In the genomic region with DNA sequence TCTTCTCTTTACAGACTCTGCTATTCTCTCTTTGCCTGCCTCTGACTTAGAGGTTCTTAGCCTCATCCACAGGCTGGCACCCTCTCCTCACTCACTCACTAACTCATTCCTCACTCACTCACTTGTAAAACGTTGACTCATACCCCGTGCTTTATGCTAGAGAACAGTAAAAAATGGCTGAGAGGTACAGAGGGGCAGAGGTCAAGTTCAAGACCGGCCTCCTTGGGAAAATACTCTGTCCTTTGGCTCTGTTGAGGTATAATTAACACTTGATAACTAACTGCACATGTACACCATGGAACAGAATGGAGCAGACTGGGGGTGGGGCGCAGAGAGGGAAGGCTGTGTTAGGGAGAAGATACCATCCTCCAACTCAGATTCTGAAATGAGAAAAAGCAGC, we compare ENCODE assay signal across 21 mouse cellular contexts. TPM values are rescaled to one million over a fixed set of nuclear protein-coding genes. Genes with fewer than 3 reads are reported as not detected.
DNase-seq lines count a peak whose midpoint lies in the region; ATAC-seq and TF ChIP-seq lines count a peak whose summit lies in the region.
"Had no signal": no experiment of that assay in that cellular context is flagged by ENCODE, and none has a peak within 500 bp of the region (broad histone marks: within the 10 kb centered on the region; RNA-seq: fewer than 3 reads in every experiment).

No protein-coding gene starts in this region.

- H3K27me3 ChIP-seq in intestine, embryonic 15.5 days (replicated peaks): no peaks in the 10 kb centered on the region
- H3K27me3 ChIP-seq in kidney, postnatal 0 days (ENCODE audit: insufficient read depth, low read length): no peaks in the 10 kb centered on the region
- H3K27me3 ChIP-seq: CH12.LX had no signal

- no peak overlapping the region for H3K4me2 ChIP-seq in intestine, embryonic 15.5 days (replicated peaks)
- H3K4me2 ChIP-seq in kidney, postnatal 0 days (ENCODE audit: low read length): no peak overlapping the region
- H3K4me2 ChIP-seq: hindbrain, embryonic 14.5 days; lung, embryonic 14.5 days had no signal

- no peaks in the 10 kb centered on the region for H3K36me3 ChIP-seq in intestine, embryonic 15.5 days
- H3K36me3 ChIP-seq in kidney, postnatal 0 days (ENCODE audit: insufficient read depth, low read length): no peaks in the 10 kb centered on the region
- H3K36me3 ChIP-seq: embryonic facial prominence, embryonic 10.5 days had no signal

- TF ChIP-seq CTCF in layer of hippocampus, adult 2 months (conservative IDR thresholded peaks at IDR 0.05): no peak
- TF ChIP-seq CTCF in kidney, postnatal 0 days (IDR thresholded peaks at IDR 0.05; ENCODE audit: low read depth): no peak

- ATAC-seq in intestine, embryonic 15.5 days: peak; percentile 82
- ATAC-seq in kidney, postnatal 0 days (replicated peaks; ENCODE audit: low FRiP score, low read depth): peak; percentile 85

- 53% methylated on average over 4 of the region's 4 CpGs for WGBS in intestine, embryonic 15.5 days
- 46% methylated on average over 4 of the region's 4 CpGs for WGBS in kidney, postnatal 0 days

- no peak overlapping the region for H3K9ac ChIP-seq in intestine, embryonic 15.5 days
- H3K9ac ChIP-seq in kidney, postnatal 0 days (ENCODE audit: low read depth, low read length): no peak overlapping the region
- H3K9ac ChIP-seq: hindbrain, embryonic 14.5 days; lung, embryonic 14.5 days had no signal

- H3K27ac ChIP-seq in layer of hippocampus, adult 2 months: peak overlapping the region; percentile 14; the same call in 1 of the 2 replicates
- no peak overlapping the region for H3K27ac ChIP-seq in intestine, embryonic 15.5 days
- peak overlapping the region; percentile 54; the same call in 1 of the 2 replicates for H3K27ac ChIP-seq in kidney, postnatal 0 days
- H3K27ac ChIP-seq: embryonic facial prominence, embryonic 10.5 days; gastrocnemius, adult 2 months; hindbrain, embryonic 14.5 days; stomach, postnatal 0 days had no signal

- no peaks in the 10 kb centered on the region; the same call in 1 of the 2 replicates for H3K4me1 ChIP-seq in intestine, embryonic 15.5 days (replicated peaks)
- H3K4me1 ChIP-seq in kidney, postnatal 0 days (replicated peaks; ENCODE audit: insufficient read depth, low read length): no peaks in the 10 kb centered on the region

- no peaks in the 10 kb centered on the region for H3K9me3 ChIP-seq in intestine, embryonic 15.5 days
- H3K9me3 ChIP-seq in kidney, postnatal 0 days (replicated peaks; ENCODE audit: low read length): no peaks in the 10 kb centered on the region
- H3K9me3 ChIP-seq: embryonic facial prominence, embryonic 10.5 days had no signal

- no peak overlapping the region for H3K4me3 ChIP-seq in layer of hippocampus, adult 2 months
- no peak overlapping the region for H3K4me3 ChIP-seq in intestine, embryonic 15.5 days (replicated peaks)
- H3K4me3 ChIP-seq in kidney, postnatal 0 days (replicated peaks; ENCODE audit: low read depth, low read length): no peak overlapping the region
- H3K4me3 ChIP-seq: embryonic facial prominence, embryonic 10.5 days; erythroblast, embryonic 14.5 days; gastrocnemius, adult 2 months; myocyte had no signal

- peak; percentile 56 to 63 for DNase-seq in adrenal gland, adult (ENCODE audit: inconsistent age in 2 of 2, low spot score in 1 of 2)
- DNase-seq in adrenal gland, postnatal 14 days: no peak
- no peak for DNase-seq in layer of hippocampus, adult 2 months (ENCODE audit: low spot score in 2 of 2)
- DNase-seq in layer of hippocampus, postnatal 14 days (ENCODE audit: low spot score in 2 of 2): no peak
- no peak for DNase-seq in kidney, postnatal 0 days (ENCODE audit: low spot score)
- no peak for DNase-seq in gastrocnemius, postnatal 4 days (ENCODE audit: low spot score in 2 of 2)
- DNase-seq in gastrocnemius, adult 18-20 months (ENCODE audit: low spot score): no peak
- DNase-seq: gastrocnemius, adult 2 months; heart, postnatal 10 days; lung, embryonic 14.5 days; right cerebral cortex, adult 18-20 months; thymus, postnatal 14 days had no signal

RNA-seq across cellular contexts. Expression of a gene that starts 20.6 kb away (rescaled TPM):
- 43.6 and 45.4 TPM in 2 replicates for total RNA-seq in adrenal gland, postnatal 14 days (2021)
- 100 to 1,000 TPM; 174 to 175 TPM for total RNA-seq in layer of hippocampus, adult 2 months (2021)
- total RNA-seq in layer of hippocampus, postnatal 14 days (2021): 100 to 1,000 TPM; 147 to 161 TPM
- 31.3 and 37.0 TPM in 2 replicates for polyA plus RNA-seq in intestine, embryonic 15.5 days (2015; fragmentation: Nextera tagmentation; extraction: Ambion mirVana)
- 39.4 and 42.0 TPM in 2 replicates for polyA plus RNA-seq in kidney, postnatal 0 days (2015; fragmentation: Nextera tagmentation; extraction: Ambion mirVana)
- 10 to 100 TPM; 21.3 to 29.9 TPM for total RNA-seq in gastrocnemius, postnatal 4 days (2021)
- total RNA-seq in gastrocnemius, adult 18-20 months (2021): 10 to 100 TPM; 20.5 to 21.5 TPM

RNA-seq across cellular contexts. Expression of a gene that starts 51.8 kb away (rescaled TPM):
- total RNA-seq in adrenal gland, postnatal 14 days (2021): 0.60 and 0.82 TPM in 2 replicates
- 1 to 10 TPM; 3.7 to 3.9 TPM for total RNA-seq in layer of hippocampus, adult 2 months (2021)
- 1 to 10 TPM; 6.6 to 8.5 TPM for total RNA-seq in layer of hippocampus, postnatal 14 days (2021)
- 1.9 and 2.1 TPM in 2 replicates for polyA plus RNA-seq in intestine, embryonic 15.5 days (2015; fragmentation: Nextera tagmentation; extraction: Ambion mirVana)
- polyA plus RNA-seq in kidney, postnatal 0 days (2015; fragmentation: Nextera tagmentation; extraction: Ambion mirVana): 3.1 and 3.3 TPM in 2 replicates
- under 1 TPM; 0.37 to 0.70 TPM for total RNA-seq in gastrocnemius, postnatal 4 days (2021)
- total RNA-seq in gastrocnemius, adult 18-20 months (2021): under 1 TPM in 1 of 2 experiments, not detected in 1; 0.05 TPM
- total RNA-seq: gastrocnemius, adult 2 months; liver, adult 2 months; megakaryocyte progenitor cell, adult 5-6 weeks had no signal
- polyA plus RNA-seq: erythroblast, embryonic 14.5 days; myocyte had no signal

Comparison
In these comparisons a context has a peak if more than half of its experiments do, and no peak if none do; other contexts are left out.
1. DNase-seq: peak in adrenal gland, adult (2 of 2); none in adrenal gland, postnatal 14 days (single experiment), layer of hippocampus, adult 2 months (0 of 2), layer of hippocampus, postnatal 14 days (0 of 2), kidney, postnatal 0 days (single experiment), gastrocnemius, postnatal 4 days (0 of 2) and gastrocnemius, adult 18-20 months (single experiment).